Mouse (Mus musculus): ENCODE measurements around the gene Ak3. TPM values are rescaled to one million over a fixed set of nuclear protein-coding genes. Genes with fewer than 3 reads are reported as not detected.
A peak's percentile ranks its signal among the peaks of the same experiment; 100 is the strongest.

Gene Ak3
- polyA plus RNA-seq, 1 experiment: 62.8 TPM

GRCm38 (mm10) chr19:28990194-28990589 is 57.6 kb downstream of the Ak3 start, which contains the start of gene Cdc37l1:
TSS of gene Cdc37l1 (plus strand) at chr19:28990352.
- peaks cover 8% of the 10 kb centered on the region for H3K27me3 ChIP-seq (ENCODE audit: control insufficient read depth, insufficient read depth, insufficient read length)
- H3K4me2 ChIP-seq (ENCODE audit: low read depth): peak within 1 kb of the TSS; percentile 79
- peaks cover 41% of the 10 kb centered on the region for H3K79me2 ChIP-seq (ENCODE audit: control insufficient read depth, insufficient read depth)
- peak within 1 kb of the TSS; percentile 81 for H3K4me3 ChIP-seq
- H3K36me3 ChIP-seq (ENCODE audit: control insufficient read depth, insufficient read depth): no peaks in the 10 kb centered on the region
- TF ChIP-seq MYOG (IDR thresholded peaks at IDR 0.05; ENCODE audit: control insufficient read depth in 1 of 3, insufficient read depth in 1 of 3, insufficient read length in 2 of 3, low read depth in 2 of 3) (peak in 1 of 3 experiments; percentile 8), MYOD1 (IDR thresholded peaks at IDR 0.05; ENCODE audit: control insufficient read depth in 1 of 3, insufficient read length in 2 of 3, low read depth in 2 of 3) (peak in 1 of 3 experiments; percentile 6), TCF12 (IDR thresholded peaks at IDR 0.05; ENCODE audit: insufficient read depth, poor library complexity, severe bottlenecking) (no peak), POLR2A (IDR thresholded peaks at IDR 0.05; ENCODE audit: insufficient read length, low read depth) (peak; percentile 77), POLR2AphosphoS2 (IDR thresholded peaks at IDR 0.05; ENCODE audit: insufficient read length, low read depth) (peak; percentile 26)
- peak within 1 kb of the TSS; percentile 56 for H3ac ChIP-seq (ENCODE audit: control insufficient read depth, insufficient read length)

- Histone ChIP-seq H3K79me2 (ENCODE audit: control insufficient read depth, insufficient read depth) (peaks cover 41% of the 10 kb centered on the region), H3K36me3 (ENCODE audit: control insufficient read depth, insufficient read depth) (no peaks in the 10 kb centered on the region), H3K27me3 (ENCODE audit: control insufficient read depth, insufficient read depth, insufficient read length) (peaks cover 8% of the 10 kb centered on the region), H3K4me2 (ENCODE audit: low read depth) (peak overlapping the region; percentile 72), H3K4me3 (peak overlapping the region; percentile 81), H3ac (ENCODE audit: control insufficient read depth, insufficient read length) (no peak overlapping the region)
- TF ChIP-seq POLR2A (IDR thresholded peaks at IDR 0.05; ENCODE audit: insufficient read length, low read depth): no peak
- no peak for TF ChIP-seq REST (IDR thresholded peaks at IDR 0.05; ENCODE audit: insufficient read depth, insufficient read length)
- no peak for TF ChIP-seq E2F4 (IDR thresholded peaks at IDR 0.05; ENCODE audit: insufficient read depth)
- no peak for TF ChIP-seq POLR2AphosphoS2 (IDR thresholded peaks at IDR 0.05; ENCODE audit: insufficient read length, low read depth)
- TF ChIP-seq CEBPB (IDR thresholded peaks at IDR 0.05; ENCODE audit: insufficient read depth, poor library complexity, severe bottlenecking): no peak
- TF ChIP-seq MAX (IDR thresholded peaks at IDR 0.05; ENCODE audit: low read depth): no peak
- TF ChIP-seq MYOG (IDR thresholded peaks at IDR 0.05; ENCODE audit: control insufficient read depth in 1 of 3, insufficient read depth in 1 of 3, insufficient read length in 2 of 3, low read depth in 2 of 3): no peak
- TF ChIP-seq TCF3 (IDR thresholded peaks at IDR 0.05; ENCODE audit: insufficient read length, low read depth): no peak
- TF ChIP-seq USF1 (IDR thresholded peaks at IDR 0.05; ENCODE audit: low read depth): no peak
- no peak for TF ChIP-seq MYOD1 (IDR thresholded peaks at IDR 0.05; ENCODE audit: control insufficient read depth in 1 of 3, insufficient read length in 2 of 3, low read depth in 2 of 3)
- no peak for TF ChIP-seq TCF12 (IDR thresholded peaks at IDR 0.05; ENCODE audit: insufficient read depth, poor library complexity, severe bottlenecking)
These were observed 58.2 kb downstream of the Ak3 start for GRCm38 (mm10) chr19:28989515-28989914.

- TF ChIP-seq MYOD1 (IDR thresholded peaks at IDR 0.05; ENCODE audit: control insufficient read depth in 1 of 3, insufficient read length in 2 of 3, low read depth in 2 of 3): no peak
- TF ChIP-seq TCF3 (IDR thresholded peaks at IDR 0.05; ENCODE audit: insufficient read length, low read depth): no peak
- no peak for TF ChIP-seq USF1 (IDR thresholded peaks at IDR 0.05; ENCODE audit: low read depth)
- Histone ChIP-seq H3K36me3 (ENCODE audit: control insufficient read depth, insufficient read depth) (no peaks in the 10 kb centered on the region), H3K4me3 (no peak overlapping the region), H3K4me2 (ENCODE audit: low read depth) (no peak overlapping the region), H3ac (ENCODE audit: control insufficient read depth, insufficient read length) (no peak overlapping the region), H3K27me3 (ENCODE audit: control insufficient read depth, insufficient read depth, insufficient read length) (peaks cover 8% of the 10 kb centered on the region), H3K79me2 (ENCODE audit: control insufficient read depth, insufficient read depth) (no peaks in the 10 kb centered on the region)
These were observed 65.1 kb downstream of the Ak3 start for GRCm38 (mm10) chr19:28982617-28983016.

- H3K4me2 ChIP-seq (ENCODE audit: low read depth): no peak overlapping the region
- H3K79me2 ChIP-seq (ENCODE audit: control insufficient read depth, insufficient read depth): no peaks in the 10 kb centered on the region
- H3ac ChIP-seq (ENCODE audit: control insufficient read depth, insufficient read length): no peak overlapping the region
- no peak for TF ChIP-seq MAX (IDR thresholded peaks at IDR 0.05; ENCODE audit: low read depth)
- no peak for TF ChIP-seq REST (IDR thresholded peaks at IDR 0.05; ENCODE audit: insufficient read depth, insufficient read length)
- TF ChIP-seq MYOG (IDR thresholded peaks at IDR 0.05; ENCODE audit: control insufficient read depth in 1 of 3, insufficient read depth in 1 of 3, insufficient read length in 2 of 3, low read depth in 2 of 3): no peak
- no peak for TF ChIP-seq USF1 (IDR thresholded peaks at IDR 0.05; ENCODE audit: low read depth)
- TF ChIP-seq SRF (IDR thresholded peaks at IDR 0.05; ENCODE audit: control insufficient read depth, insufficient read length, low read depth): no peak
- no peaks in the 10 kb centered on the region for H3K36me3 ChIP-seq (ENCODE audit: control insufficient read depth, insufficient read depth)
- H3K27me3 ChIP-seq (ENCODE audit: control insufficient read depth, insufficient read depth, insufficient read length): peaks cover 14% of the 10 kb centered on the region
- H3K4me3 ChIP-seq: no peak overlapping the region
These were observed 72.7 kb downstream of the Ak3 start for GRCm38 (mm10) chr19:28974862-28975611.

Other genes starting within 250 kb of the Ak3 start
- gene Slc1a1, start 212.9 kb downstream of the Ak3 start, polyA plus RNA-seq (2012; fragmentation: generic; extraction: Trizol): not detected
- 1.1 TPM for gene Plpp6, start 84.0 kb downstream of the Ak3 start, polyA plus RNA-seq (2012; fragmentation: generic; extraction: Trizol)
- gene 4430402I18Rik, start 80.2 kb downstream of the Ak3 start, polyA plus RNA-seq (2012; fragmentation: generic; extraction: Trizol): 0.16 TPM
- 9.2 TPM for gene Cdc37l1, start 57.6 kb downstream of the Ak3 start, polyA plus RNA-seq (2012; fragmentation: generic; extraction: Trizol)
- 19.1 TPM for gene Rcl1, start 53.4 kb upstream of the Ak3 start, polyA plus RNA-seq (2012; fragmentation: generic; extraction: Trizol)
- gene Jak2, start 203.9 kb upstream of the Ak3 start, polyA plus RNA-seq (2012; fragmentation: generic; extraction: Trizol): 3.3 TPM